Comparison of ENCODE assay signal across 9 mouse cellular contexts in genomic region chr8:60466686-60467335, GRCm38 (mm10). TPM values are rescaled to one million over a fixed set of nuclear protein-coding genes. Genes with fewer than 3 reads are reported as not detected.
DNase-seq lines count a peak whose midpoint lies in the region; ATAC-seq and TF ChIP-seq lines count a peak whose summit lies in the region.
"Had no signal": no experiment of that assay in that cellular context is flagged by ENCODE, and none has a peak within 500 bp of the region (broad histone marks: within the 10 kb centered on the region; RNA-seq: fewer than 3 reads in every experiment).

No protein-coding gene starts in this region.

- peak; percentile 49; the same call in 1 of the 2 replicates for ATAC-seq in G1E (ENCODE audit: extremely low read depth, insufficient number of reproducible peaks, low FRiP score, poor library complexity, severe bottlenecking)
- no peak for ATAC-seq in embryonic facial prominence, embryonic 11.5 days (replicated peaks; ENCODE audit: insufficient number of reproducible peaks, low FRiP score, low TSS enrichment, low read depth)
- peak; percentile 74 for ATAC-seq in hindbrain, embryonic 11.5 days (ENCODE audit: low FRiP score)

- peak; percentile 6 for DNase-seq in G1E (ENCODE audit: low spot score)
- DNase-seq in adrenal gland, postnatal 25 days, result peak; percentile 52
- peak; percentile 82 for DNase-seq in embryonic facial prominence, embryonic 11.5 days (ENCODE audit: low spot score)
- peak; percentile 80 for DNase-seq in hindbrain, embryonic 11.5 days (ENCODE audit: low spot score)
- peak; percentile 73 for DNase-seq in layer of hippocampus, adult 9-11 months
- DNase-seq in lung, postnatal 4 days, result peak; percentile 32 to 57
- peak; percentile 73 for DNase-seq in right cerebral cortex, postnatal 14 days
- DNase-seq in natural killer cell, adult 2 months (ENCODE audit: low spot score in 2 of 2), result no peak

- H3K36me3 ChIP-seq in G1E (replicated peaks), result no peaks in the 10 kb centered on the region
- H3K36me3 ChIP-seq in embryonic facial prominence, embryonic 11.5 days (replicated peaks; ENCODE audit: control insufficient read depth, insufficient read depth, low read depth, low read length), result no peaks in the 10 kb centered on the region
- H3K36me3 ChIP-seq in hindbrain, embryonic 11.5 days (ENCODE audit: control insufficient read depth, insufficient read depth, low read length), result no peaks in the 10 kb centered on the region
- H3K36me3 ChIP-seq: limb, embryonic 12.5 days had no signal

- no peak overlapping the region for H3K27ac ChIP-seq in embryonic facial prominence, embryonic 11.5 days (replicated peaks; ENCODE audit: low read depth, low read length)
- no peak overlapping the region for H3K27ac ChIP-seq in hindbrain, embryonic 11.5 days (ENCODE audit: low read depth, low read length)
- H3K27ac ChIP-seq: limb, embryonic 12.5 days had no signal

- 37% methylated on average over 15 of the region's 15 CpGs for WGBS in embryonic facial prominence, embryonic 11.5 days
- 42% methylated on average over 15 of the region's 15 CpGs for WGBS in hindbrain, embryonic 11.5 days

- no peak overlapping the region for H3K4me2 ChIP-seq in embryonic facial prominence, embryonic 11.5 days (ENCODE audit: low read depth, low read length)
- no peak overlapping the region for H3K4me2 ChIP-seq in hindbrain, embryonic 11.5 days (replicated peaks; ENCODE audit: low read depth, low read length)
- H3K4me2 ChIP-seq: limb, embryonic 12.5 days had no signal

- TF ChIP-seq CTCF in G1E (IDR thresholded peaks at IDR 0.05; ENCODE audit: low read depth, low read length), result no peak

- no peak overlapping the region for H3K9ac ChIP-seq in embryonic facial prominence, embryonic 11.5 days (replicated peaks; ENCODE audit: low read length)
- no peak overlapping the region for H3K9ac ChIP-seq in hindbrain, embryonic 11.5 days (ENCODE audit: low read depth, low read length)
- H3K9ac ChIP-seq: limb, embryonic 12.5 days had no signal

- H3K4me3 ChIP-seq in G1E (ENCODE audit: low read depth, low read length), result no peak overlapping the region
- no peak overlapping the region for H3K4me3 ChIP-seq in embryonic facial prominence, embryonic 11.5 days (ENCODE audit: low read depth, low read length)
- H3K4me3 ChIP-seq in hindbrain, embryonic 11.5 days (ENCODE audit: low read depth, low read length), result no peak overlapping the region
- H3K4me3 ChIP-seq: limb, embryonic 12.5 days had no signal

- no peaks in the 10 kb centered on the region for H3K27me3 ChIP-seq in G1E (ENCODE audit: insufficient read depth, low read length)
- H3K27me3 ChIP-seq in embryonic facial prominence, embryonic 11.5 days (ENCODE audit: control insufficient read depth, insufficient read depth, low read length), result no peaks in the 10 kb centered on the region
- no peaks in the 10 kb centered on the region for H3K27me3 ChIP-seq in hindbrain, embryonic 11.5 days (ENCODE audit: control insufficient read depth, insufficient read depth, low read length)
- H3K27me3 ChIP-seq: limb, embryonic 12.5 days had no signal

- H3K9me3 ChIP-seq in G1E (replicated peaks), result peaks cover 3% of the 10 kb centered on the region
- no peaks in the 10 kb centered on the region for H3K9me3 ChIP-seq in embryonic facial prominence, embryonic 11.5 days (replicated peaks; ENCODE audit: control insufficient read depth, low read length)
- no peaks in the 10 kb centered on the region for H3K9me3 ChIP-seq in hindbrain, embryonic 11.5 days (ENCODE audit: control insufficient read depth, low read length)
- H3K9me3 ChIP-seq: limb, embryonic 12.5 days had no signal

- no peaks in the 10 kb centered on the region for H3K4me1 ChIP-seq in G1E (ENCODE audit: insufficient read depth, low read depth, low read length)
- no peaks in the 10 kb centered on the region for H3K4me1 ChIP-seq in embryonic facial prominence, embryonic 11.5 days (ENCODE audit: control insufficient read depth, insufficient read depth, low read length)
- H3K4me1 ChIP-seq in hindbrain, embryonic 11.5 days (replicated peaks; ENCODE audit: control insufficient read depth, insufficient read depth, low read length), result no peaks in the 10 kb centered on the region
- H3K4me1 ChIP-seq: limb, embryonic 12.5 days had no signal

RNA-seq across cellular contexts. Expression of gene Gm10283, which starts 36.2 kb away (rescaled TPM):
- total RNA-seq in G1E (2014; fragmentation: Nextera tagmentation) (not detected in 2 replicates), G1E (2017) (not detected in 2 replicates)
- polyA plus RNA-seq in G1E (2012), result not detected in 2 replicates
- total RNA-seq in adrenal gland, postnatal 25 days (2021), result not detected in 2 replicates
- polyA plus RNA-seq in embryonic facial prominence, embryonic 11.5 days (2014; fragmentation: Nextera tagmentation; extraction: Ambion mirVana), result not detected in 2 replicates
- not detected in 2 replicates for polyA plus RNA-seq in hindbrain, embryonic 11.5 days (2014; fragmentation: Nextera tagmentation; extraction: Ambion mirVana)
- polyA plus RNA-seq: limb, embryonic 12.5 days had no signal

RNA-seq across cellular contexts. Expression of gene Aadat, which starts 38.9 kb away (rescaled TPM):
- total RNA-seq in G1E (2014; fragmentation: Nextera tagmentation) (not detected in 2 replicates), G1E (2017) (not detected in 2 replicates)
- polyA plus RNA-seq in G1E (2012), result not detected in 2 replicates
- total RNA-seq in adrenal gland, postnatal 25 days (2021), result 0.95 TPM in 1 of 2 replicates, not detected in the other
- 1.9 and 2.4 TPM in 2 replicates for polyA plus RNA-seq in embryonic facial prominence, embryonic 11.5 days (2014; fragmentation: Nextera tagmentation; extraction: Ambion mirVana)
- 0.94 and 1.2 TPM in 2 replicates for polyA plus RNA-seq in hindbrain, embryonic 11.5 days (2014; fragmentation: Nextera tagmentation; extraction: Ambion mirVana)

Comparison
In these comparisons a context has a peak if more than half of its experiments do, and no peak if none do; other contexts are left out.
1. DNase-seq: peak in G1E (single experiment), adrenal gland, postnatal 25 days (single experiment), embryonic facial prominence, embryonic 11.5 days (single experiment), hindbrain, embryonic 11.5 days (single experiment), layer of hippocampus, adult 9-11 months (single experiment), lung, postnatal 4 days (2 of 2) and right cerebral cortex, postnatal 14 days (single experiment); none in natural killer cell, adult 2 months (0 of 2).